Mouse (Mus musculus): ENCODE results near the gene Zc3h15.
"Not testable (repeated sequence)": the region's sequence is repeated elsewhere in the genome, so short reads cannot be mapped to it uniquely, and the experiment has no call there.

The Zc3h15 gene

DNA sequence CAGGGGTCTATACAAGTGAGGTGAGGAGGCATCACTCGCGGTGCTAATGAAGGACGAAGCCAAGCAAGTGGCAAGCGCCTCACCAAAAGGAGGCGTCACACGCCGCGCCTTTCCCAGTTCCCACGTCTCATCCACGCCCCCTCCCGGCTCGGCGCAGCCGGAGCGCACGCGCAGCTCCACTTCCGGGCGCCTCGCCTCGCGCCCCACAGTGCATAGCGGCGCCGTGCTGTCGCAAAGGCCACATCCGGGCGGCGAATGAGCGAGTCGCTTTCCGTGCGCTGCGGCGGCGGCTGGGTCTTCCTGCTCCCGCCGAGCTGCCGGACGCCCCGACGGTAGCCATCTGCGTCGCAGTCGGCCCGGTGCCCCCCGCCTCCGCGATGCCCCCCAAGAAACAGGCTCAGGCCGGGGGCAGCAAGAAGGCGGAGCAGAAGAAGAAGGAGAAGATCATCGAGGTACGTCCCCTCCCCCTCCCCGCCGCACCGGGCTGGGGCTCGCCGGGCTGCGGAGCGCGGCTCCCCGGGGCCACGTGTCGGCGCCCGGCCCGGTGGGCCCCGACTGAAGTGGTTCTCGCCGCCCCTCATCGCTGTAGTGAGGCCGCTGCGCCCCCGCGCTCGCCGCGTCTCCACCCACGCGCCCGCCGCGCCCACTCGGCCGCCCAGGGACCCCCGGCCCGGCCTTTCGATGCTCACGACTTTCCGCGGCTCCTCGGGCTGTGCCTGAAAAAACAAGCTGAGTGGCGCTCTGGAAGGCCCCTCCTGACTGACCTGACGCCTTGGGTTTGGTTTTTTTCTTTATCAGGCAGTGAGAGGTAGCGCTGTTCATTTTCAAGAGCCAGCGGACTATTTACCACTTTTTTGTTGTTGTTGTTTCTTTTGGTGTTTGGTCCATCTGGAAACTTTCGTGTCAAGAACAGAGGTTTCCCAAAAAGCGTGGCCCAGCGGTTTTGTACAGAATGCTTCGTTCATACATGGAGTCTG is at the start of gene Zc3h15:
TSS of gene Zc3h15 (plus strand) at position 160 of the 977 bp plus-strand sequence.
- DNase-seq (ENCODE audit: low spot score): peak; percentile 97

GRCm38 (mm10) chr2:83620558-83621367 is 23.5 kb upstream of the Zc3h15 start:
- no peak for DNase-seq (ENCODE audit: low spot score)

GRCm38 (mm10) chr2:83621511-83621910 is 22.7 kb upstream of the Zc3h15 start:
- no peak for DNase-seq (ENCODE audit: low spot score)

- no peak for DNase-seq (ENCODE audit: low spot score)
These were observed 21.4 kb upstream of the Zc3h15 start for GRCm38 (mm10) chr2:83622792-83623191.

DNA sequence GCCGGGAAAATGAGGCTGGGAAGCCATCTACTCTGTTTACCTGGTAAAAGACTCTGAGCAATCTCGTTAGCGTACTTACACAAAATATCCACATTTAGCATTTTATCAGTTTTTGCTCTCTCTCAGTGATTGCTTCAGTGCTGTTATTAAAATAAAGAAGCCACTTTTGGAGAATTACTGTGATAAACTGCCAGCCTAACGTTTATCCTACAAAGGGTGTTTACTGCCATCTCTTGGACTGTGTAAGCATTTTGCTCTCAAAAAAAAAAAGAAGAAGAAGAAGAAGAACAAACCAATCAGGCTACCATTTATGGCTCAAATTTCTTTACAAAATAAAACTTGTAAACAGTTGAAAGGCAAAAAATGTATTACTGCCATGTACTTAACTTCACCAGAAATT is 20.2 kb upstream of the Zc3h15 start:
- DNase-seq (ENCODE audit: low spot score): no peak

- peak; percentile 84 for DNase-seq (ENCODE audit: low spot score)
These were observed 18.8 kb upstream of the Zc3h15 start for GRCm38 (mm10) chr2:83625226-83626108.

- no peak for DNase-seq (ENCODE audit: low spot score)
These were observed 17.4 kb upstream of the Zc3h15 start for GRCm38 (mm10) chr2:83626881-83627280.

- DNase-seq (ENCODE audit: low spot score): no peak
These were observed 16.7 kb upstream of the Zc3h15 start for GRCm38 (mm10) chr2:83627495-83627894.

DNA sequence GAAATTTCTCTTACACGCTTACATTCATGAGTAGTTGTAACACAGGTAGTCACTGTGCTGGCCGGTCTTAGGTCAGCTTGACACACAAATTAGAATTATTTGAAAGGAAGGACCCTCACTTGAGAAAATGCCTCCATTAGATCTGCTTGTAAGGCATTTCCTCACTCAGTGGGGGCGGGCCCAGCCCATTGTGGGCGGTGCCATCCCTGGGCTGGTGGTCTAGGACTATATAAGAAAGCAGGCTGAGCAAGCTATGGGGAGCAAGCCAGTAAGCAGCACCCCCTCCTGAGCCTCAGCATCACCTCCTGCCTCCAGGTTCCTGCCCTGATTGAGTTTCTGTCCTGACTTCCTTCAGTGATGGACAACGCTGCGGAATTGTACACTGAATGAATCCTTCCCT is 16.3 kb upstream of the Zc3h15 start:
- no peak for DNase-seq (ENCODE audit: low spot score)

DNA sequence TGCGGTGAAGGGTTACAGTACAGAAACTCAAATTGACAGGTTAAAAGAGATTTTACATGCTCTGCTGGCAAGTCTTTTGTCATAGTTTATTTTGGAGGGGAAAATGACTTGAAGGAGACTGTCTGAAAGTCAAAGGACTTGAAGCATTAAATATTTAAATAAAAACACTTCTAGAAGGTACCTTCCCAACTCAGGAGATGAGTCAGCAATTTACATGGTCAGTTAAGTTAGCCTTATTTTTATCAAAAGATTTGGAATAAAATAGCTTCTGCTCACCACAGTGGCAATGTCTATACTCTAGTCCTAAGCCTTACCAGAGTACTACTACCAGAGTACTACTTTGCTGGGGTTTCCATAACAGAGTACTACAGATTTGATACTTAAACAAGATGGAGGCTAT is 2.2 kb upstream of the Zc3h15 start:
- no peak for DNase-seq (ENCODE audit: low spot score)

DNA sequence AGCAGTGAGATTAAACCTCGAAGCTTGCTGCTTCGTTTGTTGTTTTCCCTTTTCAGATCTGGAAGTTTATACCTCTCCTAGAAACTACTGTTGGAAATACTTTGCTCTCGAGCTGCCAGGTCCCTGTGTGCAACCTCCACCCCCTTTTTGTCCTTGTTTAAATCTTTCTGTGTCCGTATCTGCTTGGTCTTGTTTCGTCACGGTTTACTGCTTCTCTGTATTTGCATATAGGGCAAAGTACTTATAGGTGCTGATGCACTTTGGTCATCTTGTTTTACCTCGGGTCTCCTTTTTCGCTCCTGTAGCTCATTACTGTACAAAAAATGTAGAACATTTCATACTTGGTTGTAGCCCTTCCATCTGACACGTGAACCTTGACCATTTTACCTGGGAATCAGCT is 4.7 kb downstream of the Zc3h15 start:
- DNase-seq (ENCODE audit: low spot score): no peak

DNA sequence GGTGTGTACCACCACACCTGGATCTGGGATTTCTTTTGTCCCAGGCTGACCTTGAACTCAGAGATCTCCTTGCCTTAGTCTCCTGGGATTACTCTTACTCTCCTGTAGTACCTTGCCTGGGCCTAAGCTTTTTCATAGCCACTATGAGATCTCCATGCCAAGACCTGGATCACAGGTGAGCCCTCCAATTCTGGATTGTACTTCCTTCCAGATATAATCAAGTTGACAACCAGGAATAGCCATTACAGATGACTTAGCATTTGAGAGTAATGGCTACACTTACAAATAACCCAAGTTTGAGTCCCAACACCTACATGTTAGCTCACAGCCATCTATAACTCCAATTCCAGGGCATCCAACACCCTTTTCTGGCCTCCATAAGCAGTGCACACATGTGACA is 8.4 kb downstream of the Zc3h15 start:
- DNase-seq (ENCODE audit: low spot score): no peak

GRCm38 (mm10) chr2:83659279-83659678 is 15.0 kb downstream of the Zc3h15 start:
- DNase-seq (ENCODE audit: low spot score): no peak

DNA sequence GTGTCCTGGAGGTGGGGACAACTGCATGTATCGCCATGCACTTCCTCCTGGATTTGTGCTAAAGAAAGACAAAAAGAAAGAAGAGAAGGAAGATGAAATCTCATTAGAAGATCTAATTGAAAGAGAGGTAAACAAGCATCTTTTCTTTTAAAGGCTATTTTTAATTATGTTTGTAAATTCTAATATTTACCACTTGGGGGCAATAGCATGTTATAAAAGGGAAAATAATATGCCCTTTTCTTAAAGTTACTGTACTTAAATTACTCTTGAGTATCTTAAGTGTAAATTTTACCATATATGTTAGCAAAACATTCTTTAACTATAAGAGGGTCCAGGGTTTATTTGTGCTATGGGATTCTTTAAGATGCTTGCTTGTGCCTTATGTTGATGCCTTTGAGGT is 15.9 kb downstream of the Zc3h15 start:
- DNase-seq (ENCODE audit: low spot score): no peak

DNA sequence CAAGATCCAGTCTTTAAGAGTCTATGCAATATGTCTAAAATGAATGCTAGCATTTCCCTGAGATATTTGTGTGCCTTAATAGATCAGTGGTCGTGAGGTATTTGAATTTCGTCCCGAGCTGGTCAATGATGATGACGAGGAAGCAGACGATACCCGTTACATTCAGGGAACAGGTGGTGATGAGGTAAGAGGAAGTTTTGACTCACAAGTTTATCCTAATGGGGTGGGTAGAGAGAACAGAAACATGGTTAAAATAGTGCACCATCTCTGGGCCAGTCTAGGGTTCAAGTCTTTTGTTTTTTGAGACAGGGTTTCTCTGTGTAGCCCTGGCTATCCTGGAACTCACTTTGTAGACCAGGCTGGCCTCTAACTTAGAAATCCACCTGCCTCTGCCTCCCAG is 17.1 kb downstream of the Zc3h15 start:
- DNase-seq (ENCODE audit: low spot score): no peak

- DNase-seq (ENCODE audit: low spot score): not testable (repeated sequence)
These were observed 20.8 kb downstream of the Zc3h15 start for GRCm38 (mm10) chr2:83665051-83665450.

- DNase-seq (ENCODE audit: low spot score): no peak
These were observed 23.2 kb downstream of the Zc3h15 start for GRCm38 (mm10) chr2:83667430-83667829.

DNA sequence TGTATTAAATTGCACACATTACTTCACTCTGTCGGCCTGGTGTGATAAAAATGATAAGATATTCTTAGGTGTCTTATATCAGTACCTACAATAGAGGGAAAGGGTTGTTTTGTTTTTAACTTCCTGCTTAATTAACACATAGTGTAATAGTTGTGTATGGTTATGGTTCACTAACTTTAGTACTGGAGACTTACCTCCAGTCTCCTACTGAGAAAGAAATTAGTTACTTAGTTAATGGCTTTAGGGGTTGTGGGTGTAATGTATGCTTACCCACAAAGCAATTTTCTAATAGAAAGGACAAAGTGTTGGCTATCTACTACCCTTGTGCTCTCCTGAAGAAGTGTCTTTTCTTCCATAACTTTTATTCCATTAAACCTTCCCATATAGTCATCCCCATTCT is 23.8 kb downstream of the Zc3h15 start:
- no peak for DNase-seq (ENCODE audit: low spot score)

DNA sequence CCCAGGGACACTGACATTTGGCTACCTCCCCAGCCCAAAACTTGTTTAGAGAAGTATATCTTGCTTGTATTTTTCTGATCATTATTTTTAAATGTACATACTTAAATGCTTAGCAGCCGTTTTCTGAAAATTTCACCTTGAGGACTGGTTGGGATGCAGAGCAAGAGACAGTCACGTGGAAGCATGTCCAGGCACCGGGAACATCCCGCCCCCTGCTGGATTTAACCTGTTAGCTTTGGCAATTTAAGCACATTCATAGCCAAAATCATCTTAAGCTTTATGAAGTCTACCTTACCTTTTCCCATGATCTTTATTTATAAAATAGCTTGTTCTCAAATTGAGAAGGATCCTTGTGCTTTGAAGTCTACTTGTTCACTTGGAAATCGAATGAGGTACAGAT is 25.8 kb downstream of the Zc3h15 start:
- no peak for DNase-seq (ENCODE audit: low spot score)

- DNase-seq (ENCODE audit: low spot score): no peak
These were observed 27.6 kb downstream of the Zc3h15 start for GRCm38 (mm10) chr2:83671843-83672242.

- DNase-seq (ENCODE audit: low spot score): no peak
These were observed 28.8 kb downstream of the Zc3h15 start for GRCm38 (mm10) chr2:83673067-83673466.

- no peak for DNase-seq (ENCODE audit: low spot score)
These were observed 29.6 kb downstream of the Zc3h15 start for GRCm38 (mm10) chr2:83673843-83674242.
